Mouse (Mus musculus) T-cell, adult 66 days (primary cell): ENCODE results near the gene Cyp2ab1. TPM values are rescaled to one million over a fixed set of nuclear protein-coding genes. Genes with fewer than 3 reads are reported as not detected.

Experiments used
- total RNA-seq, 2 experiments: library from RNA; stranded (reverse); gene quantifications; 3 replicates in 1 of 2; 4 replicates in 1 of 2; pipeline ENCODE4 v1.2.4; 2023

Cyp2ab1 gene
- total RNA-seq, result under 1 TPM; 0.27 to 0.70 TPM

GRCm38 (mm10) chr16:20325286-20325685 is at the start of gene Cyp2ab1:
Cyp2ab1 (minus strand) TSS chr16:20325404.

GRCm38 (mm10) chr16:20301770-20302649 is 23.2 kb downstream of the Cyp2ab1 start, which contains the start of gene Parl:
Parl (minus strand) TSS chr16:20302387.

Other genes starting within 250 kb of the Cyp2ab1 start
- gene Klhl24, start 227.9 kb downstream of the Cyp2ab1 start, total RNA-seq, result 100 to 1,000 TPM; 137 to 138 TPM
- 10 to 100 TPM; 82.0 to 87.2 TPM for gene Yeats2, start 184.3 kb downstream of the Cyp2ab1 start, total RNA-seq
- not detected for gene Map6d1, start 84.0 kb downstream of the Cyp2ab1 start, total RNA-seq
- gene Parl, start 23.0 kb downstream of the Cyp2ab1 start, total RNA-seq, result 10 to 100 TPM; 68.3 to 70.2 TPM
- 10 to 100 TPM; 74.4 to 79.5 TPM for gene Abcc5, start 101.0 kb upstream of the Cyp2ab1 start, total RNA-seq
- gene Eif2b5, start 173.4 kb upstream of the Cyp2ab1 start, total RNA-seq, result 10 to 100 TPM; 50.6 to 52.9 TPM
- gene Dvl3, start 191.6 kb upstream of the Cyp2ab1 start, total RNA-seq, result 10 to 100 TPM; 42.8 to 42.9 TPM
- 100 to 1,000 TPM; 172 to 203 TPM for gene Ap2m1, start 210.1 kb upstream of the Cyp2ab1 start, total RNA-seq
- gene Abcf3, start 223.2 kb upstream of the Cyp2ab1 start, total RNA-seq, result 100 to 1,000 TPM in 1 of 2 experiments, 10 to 100 TPM in 1; 88.3 to 112 TPM